Mouse (Mus musculus): ENCODE measurements around the gene C5ar1. TPM values are rescaled to one million over a fixed set of nuclear protein-coding genes. Genes with fewer than 3 reads are reported as not detected.

The C5ar1 gene
- total and polyA plus RNA-seq, 3 experiments = 7.9 to 10.0 (median 8.1) TPM

GRCm38 (mm10) chr7:16201136-16201535 is 58.2 kb downstream of the C5ar1 start:
- no peak overlapping the region for H3K9ac ChIP-seq (ENCODE audit: low read depth, low read length)
- TF ChIP-seq POLR2A (IDR thresholded peaks at IDR 0.05; ENCODE audit: insufficient read depth, low read depth, low read length) (no peak), EP300 (IDR thresholded peaks at IDR 0.05; ENCODE audit: insufficient read depth, low read depth, low read length) (no peak), CTCF (IDR thresholded peaks at IDR 0.05) (no peak)
- WGBS = 68% methylated on average over 6 of the region's 6 CpGs
- DNase-seq = no peak
- H3K36me3 ChIP-seq (ENCODE audit: control insufficient read depth, insufficient read depth, low read length) = no peaks in the 10 kb centered on the region
- H3K27ac ChIP-seq = no peak overlapping the region
- H3K27me3 ChIP-seq (ENCODE audit: control insufficient read depth, insufficient read depth, low read length) = no peaks in the 10 kb centered on the region
- H3K79me2 ChIP-seq (replicated peaks; ENCODE audit: control insufficient read depth, insufficient read depth, low read length) = no peaks in the 10 kb centered on the region
- intact Hi-C loops (cut with DNase I) = no loop called here
- H3K4me1 ChIP-seq (ENCODE audit: control insufficient read depth, insufficient read depth, low read length) = no peaks in the 10 kb centered on the region
- H3K4me3 ChIP-seq = no peak overlapping the region

GRCm38 (mm10) chr7:16198540-16198939 is 60.8 kb downstream of the C5ar1 start:
- no peaks in the 10 kb centered on the region for H3K36me3 ChIP-seq (ENCODE audit: control insufficient read depth, insufficient read depth, low read length)
- no peaks in the 10 kb centered on the region for H3K79me2 ChIP-seq (replicated peaks; ENCODE audit: control insufficient read depth, insufficient read depth, low read length)
- H3K4me3 ChIP-seq = no peak overlapping the region
- TF ChIP-seq CTCF (IDR thresholded peaks at IDR 0.05) = no peak
- no peak for TF ChIP-seq POLR2A (IDR thresholded peaks at IDR 0.05; ENCODE audit: insufficient read depth, low read depth, low read length)
- TF ChIP-seq EP300 (IDR thresholded peaks at IDR 0.05; ENCODE audit: insufficient read depth, low read depth, low read length) = no peak
- 83% methylated on average over 11 of the region's 11 CpGs for WGBS
- H3K9ac ChIP-seq (ENCODE audit: low read depth, low read length) = no peak overlapping the region
- DNase-seq = no peak
- intact Hi-C loops (cut with DNase I) = no loop called here
- no peaks in the 10 kb centered on the region for H3K27me3 ChIP-seq (ENCODE audit: control insufficient read depth, insufficient read depth, low read length)
- no peaks in the 10 kb centered on the region for H3K4me1 ChIP-seq (ENCODE audit: control insufficient read depth, insufficient read depth, low read length)
- H3K27ac ChIP-seq = no peak overlapping the region

- intact Hi-C loops (cut with DNase I) = no loop called here
- Histone ChIP-seq H3K79me2 (replicated peaks; ENCODE audit: control insufficient read depth, insufficient read depth, low read length) (no peaks in the 10 kb centered on the region), H3K9ac (ENCODE audit: low read depth, low read length) (no peak overlapping the region), H3K27ac (no peak overlapping the region), H3K27me3 (ENCODE audit: control insufficient read depth, insufficient read depth, low read length) (no peaks in the 10 kb centered on the region), H3K4me3 (no peak overlapping the region), H3K4me1 (ENCODE audit: control insufficient read depth, insufficient read depth, low read length) (peaks cover 1% of the 10 kb centered on the region; the same call in 1 of the 2 replicates), H3K36me3 (ENCODE audit: control insufficient read depth, insufficient read depth, low read length) (no peaks in the 10 kb centered on the region)
- no peak for DNase-seq
- TF ChIP-seq POLR2A (IDR thresholded peaks at IDR 0.05; ENCODE audit: insufficient read depth, low read depth, low read length) (no peak), EP300 (IDR thresholded peaks at IDR 0.05; ENCODE audit: insufficient read depth, low read depth, low read length) (no peak), CTCF (IDR thresholded peaks at IDR 0.05) (no peak)
- WGBS = 76% methylated on average over 5 of the region's 5 CpGs
Measured at GRCm38 (mm10) chr7:16197166-16197565, 62.2 kb downstream of the C5ar1 start.

Other genes with a start within 250 kb of the C5ar1 start
- gene Bicra, start 211.6 kb downstream of the C5ar1 start, total RNA-seq (2021) = 1 to 10 TPM; 5.8 to 7.5 TPM
- gene Bicra, start 211.6 kb downstream of the C5ar1 start, polyA plus RNA-seq (2012; rRNA removed) = 5.9 and 8.4 TPM in 2 replicates
- gene Zfp541, start 197.7 kb downstream of the C5ar1 start, total RNA-seq (2021) = not detected
- 0.02 and 0.03 TPM in 2 replicates for gene Zfp541, start 197.7 kb downstream of the C5ar1 start, polyA plus RNA-seq (2012; rRNA removed)
- 10 to 100 TPM; 74.0 to 95.3 TPM for gene Napa, start 161.1 kb downstream of the C5ar1 start, total RNA-seq (2021)
- gene Napa, start 161.1 kb downstream of the C5ar1 start, polyA plus RNA-seq (2012; rRNA removed) = 147 and 165 TPM in 2 replicates
- 10 to 100 TPM; 17.8 to 20.6 TPM for gene Kptn, start 139.6 kb downstream of the C5ar1 start, total RNA-seq (2021)
- gene Kptn, start 139.6 kb downstream of the C5ar1 start, polyA plus RNA-seq (2012; rRNA removed) = 38.3 and 45.2 TPM in 2 replicates
- gene Slc8a2, start 129.7 kb downstream of the C5ar1 start, total RNA-seq (2021) = under 1 TPM; 0.50 to 0.84 TPM
- gene Slc8a2, start 129.7 kb downstream of the C5ar1 start, polyA plus RNA-seq (2012; rRNA removed) = 0.61 and 0.96 TPM in 2 replicates
- gene Meis3, start 84.5 kb downstream of the C5ar1 start, total RNA-seq (2021) = 1 to 10 TPM; 4.3 to 4.6 TPM
- 7.4 and 8.7 TPM in 2 replicates for gene Meis3, start 84.5 kb downstream of the C5ar1 start, polyA plus RNA-seq (2012; rRNA removed)
- 1 to 10 TPM; 6.1 to 8.9 TPM for gene Dhx34, start 37.5 kb downstream of the C5ar1 start, total RNA-seq (2021)
- 13.2 and 15.8 TPM in 2 replicates for gene Dhx34, start 37.5 kb downstream of the C5ar1 start, polyA plus RNA-seq (2012; rRNA removed)
- gene C5ar2, start 15.4 kb downstream of the C5ar1 start, total RNA-seq (2021) = 1 to 10 TPM; 1.4 to 1.6 TPM
- gene C5ar2, start 15.4 kb downstream of the C5ar1 start, polyA plus RNA-seq (2012; rRNA removed) = 1.1 and 1.3 TPM in 2 replicates
- gene Inafm1, start 14.1 kb upstream of the C5ar1 start, total RNA-seq (2021) = 10 to 100 TPM; 15.4 to 17.4 TPM
- 12.8 and 16.3 TPM in 2 replicates for gene Inafm1, start 14.1 kb upstream of the C5ar1 start, polyA plus RNA-seq (2012; rRNA removed)
- 10 to 100 TPM; 33.1 to 46.7 TPM for gene Ccdc9, start 27.3 kb upstream of the C5ar1 start, total RNA-seq (2021)
- 21.8 and 22.1 TPM in 2 replicates for gene Ccdc9, start 27.3 kb upstream of the C5ar1 start, polyA plus RNA-seq (2012; rRNA removed)
- gene Bbc3, start 48.9 kb upstream of the C5ar1 start, total RNA-seq (2021) = 1 to 10 TPM; 2.1 to 3.2 TPM
- gene Bbc3, start 48.9 kb upstream of the C5ar1 start, polyA plus RNA-seq (2012; rRNA removed) = 2.4 and 3.3 TPM in 2 replicates
- gene Sae1, start 128.3 kb upstream of the C5ar1 start, total RNA-seq (2021) = 10 to 100 TPM; 33.0 to 36.1 TPM
- gene Sae1, start 128.3 kb upstream of the C5ar1 start, polyA plus RNA-seq (2012; rRNA removed) = 23.4 and 45.3 TPM in 2 replicates
- gene Zc3h4, start 141.4 kb upstream of the C5ar1 start, total RNA-seq (2021) = 10 to 100 TPM; 27.7 to 32.4 TPM
- 17.7 and 17.8 TPM in 2 replicates for gene Zc3h4, start 141.4 kb upstream of the C5ar1 start, polyA plus RNA-seq (2012; rRNA removed)
- 10 to 100 TPM; 82.9 to 88.2 TPM for gene Tmem160, start 193.2 kb upstream of the C5ar1 start, total RNA-seq (2021)
- gene Tmem160, start 193.2 kb upstream of the C5ar1 start, polyA plus RNA-seq (2012; rRNA removed) = 109 and 140 TPM in 2 replicates
- gene Npas1, start 218.2 kb upstream of the C5ar1 start, total RNA-seq (2021) = not detected
- not detected in 2 replicates for gene Npas1, start 218.2 kb upstream of the C5ar1 start, polyA plus RNA-seq (2012; rRNA removed)